ENCODE assay signal across 19 mouse cellular contexts in the genomic region with DNA sequence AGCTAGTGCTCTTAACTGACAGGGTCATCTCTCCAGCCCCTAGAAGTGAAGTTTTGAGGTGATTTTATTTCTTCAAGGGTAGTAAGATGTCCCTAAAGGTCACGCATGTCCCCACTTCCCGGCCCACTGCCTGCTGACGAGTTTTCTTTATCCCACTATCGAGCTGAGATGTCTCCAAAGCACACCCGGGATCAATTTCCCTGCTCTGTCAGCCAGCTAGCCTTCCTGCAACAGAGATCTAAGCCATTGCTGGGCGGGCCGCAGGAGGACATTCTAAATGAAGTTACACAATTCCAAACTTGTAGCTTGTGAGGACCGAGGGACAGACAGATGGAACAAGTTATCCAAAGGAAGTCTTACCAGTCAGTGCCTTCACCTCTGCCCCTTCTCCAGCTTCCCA. TPM values are rescaled to one million over a fixed set of nuclear protein-coding genes. Genes with fewer than 3 reads are reported as not detected.
DNase-seq lines count a peak whose midpoint lies in the region; ATAC-seq and TF ChIP-seq lines count a peak whose summit lies in the region.
"Had no signal": no experiment of that assay in that cellular context is flagged by ENCODE, and none has a peak within 500 bp of the region (broad histone marks: within the 10 kb centered on the region; RNA-seq: fewer than 3 reads in every experiment).

No protein-coding gene starts in this region.

- H3K4me3 ChIP-seq in erythroblast, embryonic 14.5 days (replicated peaks) = peak overlapping the region; percentile 64
- peak overlapping the region; percentile 63 for H3K4me3 ChIP-seq in ES-Bruce4 (ENCODE audit: low read depth, low read length)
- H3K4me3 ChIP-seq in limb, embryonic 10.5 days = no peak overlapping the region
- H3K4me3 ChIP-seq: left cerebral cortex, adult 2 months; megakaryocyte, embryonic 14.5 days had no signal

- no peak for TF ChIP-seq CTCF in ES-Bruce4 (IDR thresholded peaks at IDR 0.05; ENCODE audit: low read depth, low read length)

- TF ChIP-seq EP300 in ES-Bruce4 (IDR thresholded peaks at IDR 0.05; ENCODE audit: insufficient read depth, low read depth, low read length) = no peak

- ATAC-seq in erythroblast, adult 5-6 weeks (replicated peaks; ENCODE audit: low FRiP score, poor library complexity, severe bottlenecking) = no peak
- no peak for ATAC-seq in megakaryocyte-erythroid progenitor cell, adult 5-6 weeks (replicated peaks; ENCODE audit: low FRiP score, low TSS enrichment, poor library complexity, severe bottlenecking)
- ATAC-seq: hindbrain, embryonic 16.5 days had no signal

- no peak for TF ChIP-seq POLR2A in ES-Bruce4 (IDR thresholded peaks at IDR 0.05; ENCODE audit: insufficient read depth, low read length)

- H3K9ac ChIP-seq in ES-Bruce4 (ENCODE audit: low read depth, poor library complexity, severe bottlenecking) = peak overlapping the region; percentile 76

- H3K9me3 ChIP-seq in erythroblast, embryonic 14.5 days (ENCODE audit: control insufficient read depth, low read length) = no peaks in the 10 kb centered on the region
- no peaks in the 10 kb centered on the region for H3K9me3 ChIP-seq in ES-Bruce4 (replicated peaks; ENCODE audit: control insufficient read depth, insufficient read depth, low read length, poor library complexity, severe bottlenecking)
- no peaks in the 10 kb centered on the region for H3K9me3 ChIP-seq in limb, embryonic 10.5 days (replicated peaks)
- H3K9me3 ChIP-seq: megakaryocyte, embryonic 14.5 days had no signal

- peak overlapping the region; percentile 87 for H3K27ac ChIP-seq in ES-Bruce4 (ENCODE audit: insufficient read depth, low read length)
- H3K27ac ChIP-seq in limb, embryonic 10.5 days = no peak overlapping the region
- H3K27ac ChIP-seq: layer of hippocampus, adult 2 months; left cerebral cortex, adult 2 months had no signal

- no peaks in the 10 kb centered on the region; the same call in 1 of the 2 replicates for H3K27me3 ChIP-seq in erythroblast, embryonic 14.5 days (ENCODE audit: control insufficient read depth)
- no peaks in the 10 kb centered on the region for H3K27me3 ChIP-seq in ES-Bruce4 (ENCODE audit: control insufficient read depth, insufficient read depth, low read length, poor library complexity, severe bottlenecking)
- peaks cover 60% of the 10 kb centered on the region for H3K27me3 ChIP-seq in limb, embryonic 10.5 days (ENCODE audit: low read depth, poor library complexity, severe bottlenecking)

- H3K4me1 ChIP-seq in erythroblast, embryonic 14.5 days (ENCODE audit: control insufficient read depth) = peaks cover 86% of the 10 kb centered on the region
- peaks cover 2% of the 10 kb centered on the region for H3K4me1 ChIP-seq in ES-Bruce4 (ENCODE audit: control insufficient read depth, insufficient read depth, low read length)
- peaks cover 65% of the 10 kb centered on the region for H3K4me1 ChIP-seq in limb, embryonic 10.5 days

- H3K36me3 ChIP-seq in erythroblast, embryonic 14.5 days (ENCODE audit: control insufficient read depth) = no peaks in the 10 kb centered on the region
- H3K36me3 ChIP-seq in ES-Bruce4 (ENCODE audit: control insufficient read depth, insufficient read depth, low read length, poor library complexity, severe bottlenecking) = no peaks in the 10 kb centered on the region
- H3K36me3 ChIP-seq in limb, embryonic 10.5 days = no peaks in the 10 kb centered on the region

- WGBS in limb, embryonic 10.5 days = 43% methylated on average over 8 of the region's 8 CpGs

- peak; percentile 5 for DNase-seq in kidney, adult 9 months
- DNase-seq in kidney, adult 8-10 months = no peak
- DNase-seq in limb, embryonic 10.5 days (ENCODE audit: low spot score) = peak; percentile 32
- DNase-seq: lung, postnatal 10 days; right cerebral cortex, postnatal 4 days; thymus, adult 2 months had no signal

RNA-seq across cellular contexts. Expression of gene Slc29a1, which starts 0.9 kb away (rescaled TPM):
- 77.5 and 78.0 TPM in 2 replicates for polyA plus RNA-seq in erythroblast, embryonic 14.5 days (2012)
- total RNA-seq in erythroblast, adult 5-6 weeks (2015; ENCODE audit: low replicate concordance) = 15.9 and 34.5 TPM in 2 replicates
- 32.9 and 46.5 TPM in 2 replicates for total RNA-seq in erythroblast, adult 5-6 weeks (2017; ENCODE audit: low replicate concordance)
- polyA plus RNA-seq in ES-Bruce4 (2011; ENCODE audit: insufficient read depth, insufficient read length, low read depth, missing spikeins) = 132 and 134 TPM in 2 replicates
- 40.3 and 41.6 TPM in 2 replicates for polyA plus RNA-seq in limb, embryonic 10.5 days (2016; fragmentation: Nextera tagmentation; extraction: Ambion mirVana)
- total RNA-seq in megakaryocyte-erythroid progenitor cell, adult 5-6 weeks (2014; fragmentation: Nextera tagmentation) = 166 and 176 TPM in 2 replicates
- total RNA-seq in megakaryocyte-erythroid progenitor cell, adult 5-6 weeks (2017) = 89.2 and 171 TPM in 2 replicates

RNA-seq across cellular contexts. Expression of gene Mymx, which starts 1.6 kb away (rescaled TPM):
- 0.44 TPM in 1 of 2 replicates, not detected in the other for polyA plus RNA-seq in erythroblast, embryonic 14.5 days (2012)
- total RNA-seq in erythroblast, adult 5-6 weeks (2015; ENCODE audit: low replicate concordance) = not detected in 2 replicates
- total RNA-seq in erythroblast, adult 5-6 weeks (2017; ENCODE audit: low replicate concordance) = not detected in 2 replicates
- 19.2 and 22.6 TPM in 2 replicates for polyA plus RNA-seq in ES-Bruce4 (2011; ENCODE audit: insufficient read depth, insufficient read length, low read depth, missing spikeins)
- 1.2 TPM in 1 of 2 replicates, not detected in the other for polyA plus RNA-seq in limb, embryonic 10.5 days (2016; fragmentation: Nextera tagmentation; extraction: Ambion mirVana)
- not detected in 2 replicates for total RNA-seq in megakaryocyte-erythroid progenitor cell, adult 5-6 weeks (2014; fragmentation: Nextera tagmentation)
- not detected in 2 replicates for total RNA-seq in megakaryocyte-erythroid progenitor cell, adult 5-6 weeks (2017)
- total RNA-seq: layer of hippocampus, adult 2 months; left cerebral cortex, adult 2 months; monocyte, adult 5-6 weeks had no signal
- polyA plus RNA-seq: cortical plate, adult 2 months; frontal cortex, adult 2 months; gonadal fat pad, adult 2 months; heart, postnatal 0 days; hindbrain, embryonic 16.5 days had no signal

RNA-seq across cellular contexts. Expression of gene Hsp90ab1, which starts 27.2 kb away (rescaled TPM):
- polyA plus RNA-seq in erythroblast, embryonic 14.5 days (2012) = 36.9 and 62.9 TPM in 2 replicates
- total RNA-seq in erythroblast, adult 5-6 weeks (2015; ENCODE audit: low replicate concordance) = 192 and 222 TPM in 2 replicates
- total RNA-seq in erythroblast, adult 5-6 weeks (2017; ENCODE audit: low replicate concordance) = 246 and 293 TPM in 2 replicates
- 3,626 and 3,708 TPM in 2 replicates for polyA plus RNA-seq in ES-Bruce4 (2011; ENCODE audit: insufficient read depth, insufficient read length, low read depth, missing spikeins)
- polyA plus RNA-seq in limb, embryonic 10.5 days (2016; fragmentation: Nextera tagmentation; extraction: Ambion mirVana) = 2,007 and 2,405 TPM in 2 replicates
- 1,847 and 1,911 TPM in 2 replicates for total RNA-seq in megakaryocyte-erythroid progenitor cell, adult 5-6 weeks (2014; fragmentation: Nextera tagmentation)
- total RNA-seq in megakaryocyte-erythroid progenitor cell, adult 5-6 weeks (2017) = 2,660 and 3,319 TPM in 2 replicates

RNA-seq across cellular contexts. Expression of gene Slc35b2, which starts 36.6 kb away (rescaled TPM):
- polyA plus RNA-seq in erythroblast, embryonic 14.5 days (2012) = 1.7 TPM in 2 replicates
- 16.5 and 25.2 TPM in 2 replicates for total RNA-seq in erythroblast, adult 5-6 weeks (2015; ENCODE audit: low replicate concordance)
- 2.2 and 21.7 TPM in 2 replicates for total RNA-seq in erythroblast, adult 5-6 weeks (2017; ENCODE audit: low replicate concordance)
- 28.2 and 31.7 TPM in 2 replicates for polyA plus RNA-seq in ES-Bruce4 (2011; ENCODE audit: insufficient read depth, insufficient read length, low read depth, missing spikeins)
- polyA plus RNA-seq in limb, embryonic 10.5 days (2016; fragmentation: Nextera tagmentation; extraction: Ambion mirVana) = 102 and 105 TPM in 2 replicates
- 46.9 and 74.5 TPM in 2 replicates for total RNA-seq in megakaryocyte-erythroid progenitor cell, adult 5-6 weeks (2014; fragmentation: Nextera tagmentation)
- 27.7 and 60.3 TPM in 2 replicates for total RNA-seq in megakaryocyte-erythroid progenitor cell, adult 5-6 weeks (2017)

RNA-seq across cellular contexts. Expression of gene Nfkbie, which starts 44.8 kb away (rescaled TPM):
- 0.02 and 0.06 TPM in 2 replicates for polyA plus RNA-seq in erythroblast, embryonic 14.5 days (2012)
- 1.5 and 1.7 TPM in 2 replicates for total RNA-seq in erythroblast, adult 5-6 weeks (2015; ENCODE audit: low replicate concordance)
- 1.1 and 1.5 TPM in 2 replicates for total RNA-seq in erythroblast, adult 5-6 weeks (2017; ENCODE audit: low replicate concordance)
- polyA plus RNA-seq in ES-Bruce4 (2011; ENCODE audit: insufficient read depth, insufficient read length, low read depth, missing spikeins) = 2.7 and 3.0 TPM in 2 replicates
- polyA plus RNA-seq in limb, embryonic 10.5 days (2016; fragmentation: Nextera tagmentation; extraction: Ambion mirVana) = 5.1 and 5.2 TPM in 2 replicates
- 4.2 and 6.0 TPM in 2 replicates for total RNA-seq in megakaryocyte-erythroid progenitor cell, adult 5-6 weeks (2014; fragmentation: Nextera tagmentation)
- 3.2 and 3.9 TPM in 2 replicates for total RNA-seq in megakaryocyte-erythroid progenitor cell, adult 5-6 weeks (2017)

Comparison
In these comparisons a context has a peak if more than half of its experiments do, and no peak if none do; other contexts are left out.
1. DNase-seq: peak in kidney, adult 9 months (single experiment) and limb, embryonic 10.5 days (single experiment); none in kidney, adult 8-10 months (0 of 2).
2. RNA of gene Hsp90ab1, which starts 27.2 kb away (polyA plus RNA-seq): 3,626 to 3,708 TPM in ES-Bruce4 and 2,007 to 2,405 TPM in limb, embryonic 10.5 days; 36.9 to 62.9 TPM in erythroblast, embryonic 14.5 days; every median in the first group is over 10 times any median in the second.